Mouse (Mus musculus) left cerebral cortex, adult 9 months (tissue): ENCODE results near the gene Tpst1.
A peak's percentile ranks its signal among the peaks of the same experiment; 100 is the strongest.

Experiments used
- DNase-seq, 2 experiments: peaks; one replicate each; pipeline ENCODE4 v3.0.0; 2022; ENCODE audit warnings: low spot score in 2 of 2

Gene Tpst1

DNA sequence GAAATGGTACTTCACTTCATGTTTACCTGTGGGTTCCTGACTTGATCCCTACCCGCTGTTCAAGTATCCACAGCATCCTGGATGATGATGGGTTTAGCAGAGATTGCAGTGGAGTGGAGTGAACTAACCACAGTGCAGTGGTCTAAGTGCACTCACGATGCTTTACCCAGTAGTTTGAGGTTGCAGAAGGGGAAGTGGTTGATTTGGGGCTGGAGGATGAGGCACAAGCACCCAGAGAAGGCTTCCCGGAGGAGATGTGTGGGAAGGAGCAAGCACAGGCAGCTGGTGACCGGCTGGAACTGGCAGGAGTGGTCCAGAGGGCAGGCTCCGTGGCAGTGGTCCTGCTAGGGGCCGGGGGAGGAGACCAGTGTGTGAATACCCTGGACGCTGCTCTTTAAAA, 16.1 kb downstream of the Tpst1 start:
- no peak for DNase-seq

DNA sequence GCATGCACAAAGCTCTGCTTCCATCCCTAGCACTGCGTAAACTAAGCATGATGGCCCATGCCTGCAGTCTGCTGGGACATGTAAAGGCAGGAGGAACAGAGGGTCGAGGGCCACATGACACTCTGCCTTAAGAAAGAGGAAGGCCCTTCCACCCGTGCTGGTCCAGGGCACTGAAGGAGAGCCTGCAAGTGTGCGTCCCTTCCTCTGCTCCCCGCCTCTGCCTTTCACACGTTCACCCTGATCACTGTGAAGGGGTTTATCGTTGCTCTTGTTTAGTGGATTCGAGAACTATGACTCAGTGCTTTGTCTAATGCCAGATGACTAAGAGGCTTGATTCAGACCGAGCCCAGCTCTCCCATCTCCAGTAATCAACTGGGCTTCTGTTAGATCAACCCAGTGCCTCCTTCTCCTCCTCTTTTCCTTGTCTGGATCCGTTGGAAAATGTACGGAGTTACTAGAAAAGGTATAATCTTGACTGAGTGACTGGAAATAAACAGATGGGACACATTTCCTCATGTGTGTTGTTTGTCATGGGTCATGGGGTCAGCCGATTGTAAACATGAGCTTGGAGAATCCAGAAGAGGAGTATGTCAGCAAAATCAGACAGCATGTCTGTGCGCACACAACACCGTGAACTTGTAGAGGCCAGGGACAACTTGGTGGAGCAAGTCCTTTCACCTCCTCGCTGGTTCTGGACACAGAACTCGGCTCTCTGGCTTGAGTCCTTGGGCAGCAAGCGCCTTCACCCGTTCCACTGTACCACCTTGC, 16.7 kb downstream of the Tpst1 start:
- DNase-seq: peak in 1 of 2 experiments; percentile 59

DNA sequence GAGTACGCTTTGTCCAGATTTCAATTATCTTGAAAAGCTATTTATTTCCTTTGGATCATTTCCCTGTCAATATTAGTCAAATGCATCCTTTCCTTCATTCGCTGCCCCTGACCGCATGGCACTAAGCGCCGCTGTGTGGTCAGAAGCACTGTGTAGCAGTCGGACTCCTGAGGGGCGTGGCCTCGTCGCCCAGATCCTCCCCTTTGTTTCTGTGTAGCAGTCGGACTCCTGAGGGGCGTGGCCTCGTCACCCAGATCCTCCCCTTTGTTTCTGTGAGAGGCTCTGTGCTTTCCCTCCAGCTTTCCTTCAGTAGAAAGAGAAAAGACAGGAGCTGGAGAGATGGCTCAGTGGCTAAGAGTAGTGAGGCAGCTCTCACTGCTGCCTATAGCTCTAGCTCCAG, 23.6 kb downstream of the Tpst1 start:
- no peak for DNase-seq

DNA sequence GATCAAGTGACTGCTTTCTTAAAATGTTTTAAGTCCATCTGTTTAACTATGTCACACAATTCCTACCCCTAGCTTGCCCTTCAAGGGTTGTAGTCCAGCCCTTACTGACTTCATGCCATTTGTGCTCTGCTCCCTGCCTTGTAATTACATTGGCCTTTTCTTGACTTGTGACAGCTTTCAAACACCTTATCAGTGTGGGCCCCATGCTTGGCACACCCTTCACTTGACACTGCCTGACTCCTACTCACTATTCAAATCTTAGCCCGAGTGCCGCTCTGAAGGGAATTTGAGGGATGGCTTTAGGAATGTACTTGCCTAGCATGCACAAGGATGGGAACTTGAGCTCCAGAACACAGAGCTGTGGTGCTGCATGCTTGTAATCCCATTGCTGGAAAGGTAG, 24.7 kb downstream of the Tpst1 start:
- no peak for DNase-seq

DNA sequence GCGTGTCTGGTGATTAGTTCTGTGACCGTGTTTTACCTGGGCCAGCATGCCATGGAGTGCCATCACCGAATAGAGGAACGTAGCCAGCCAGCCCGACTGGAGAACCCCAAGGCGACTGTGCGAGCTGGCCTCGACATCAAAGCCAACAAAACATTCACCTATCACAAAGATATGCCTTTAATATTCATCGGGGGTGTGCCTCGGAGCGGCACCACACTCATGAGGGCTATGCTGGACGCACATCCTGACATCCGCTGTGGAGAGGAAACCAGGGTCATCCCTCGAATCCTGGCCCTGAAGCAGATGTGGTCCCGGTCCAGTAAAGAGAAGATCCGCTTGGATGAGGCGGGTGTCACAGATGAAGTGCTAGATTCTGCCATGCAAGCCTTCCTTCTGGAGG, 28.6 kb downstream of the Tpst1 start:
- DNase-seq: no peak

DNA sequence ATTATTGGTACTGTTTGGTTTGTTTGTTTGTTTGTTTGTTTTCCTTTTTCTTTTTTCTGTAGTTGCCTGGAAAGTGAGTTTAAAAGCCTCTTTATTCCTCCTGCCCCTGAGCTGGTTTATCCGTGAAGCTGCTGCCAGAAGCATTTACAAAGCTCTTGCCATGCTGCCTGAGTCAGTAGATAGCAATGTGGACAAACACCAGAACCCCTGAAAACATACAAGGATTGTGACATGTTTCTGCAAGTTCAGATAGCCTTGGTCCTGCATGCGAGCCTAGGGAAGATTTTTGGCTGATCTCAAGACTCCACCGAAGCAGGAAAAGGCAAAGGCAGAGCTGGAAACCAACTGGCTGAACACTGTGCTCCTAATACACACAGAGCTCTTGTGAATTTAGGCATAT, 36.2 kb downstream of the Tpst1 start:
- DNase-seq: no peak

DNA sequence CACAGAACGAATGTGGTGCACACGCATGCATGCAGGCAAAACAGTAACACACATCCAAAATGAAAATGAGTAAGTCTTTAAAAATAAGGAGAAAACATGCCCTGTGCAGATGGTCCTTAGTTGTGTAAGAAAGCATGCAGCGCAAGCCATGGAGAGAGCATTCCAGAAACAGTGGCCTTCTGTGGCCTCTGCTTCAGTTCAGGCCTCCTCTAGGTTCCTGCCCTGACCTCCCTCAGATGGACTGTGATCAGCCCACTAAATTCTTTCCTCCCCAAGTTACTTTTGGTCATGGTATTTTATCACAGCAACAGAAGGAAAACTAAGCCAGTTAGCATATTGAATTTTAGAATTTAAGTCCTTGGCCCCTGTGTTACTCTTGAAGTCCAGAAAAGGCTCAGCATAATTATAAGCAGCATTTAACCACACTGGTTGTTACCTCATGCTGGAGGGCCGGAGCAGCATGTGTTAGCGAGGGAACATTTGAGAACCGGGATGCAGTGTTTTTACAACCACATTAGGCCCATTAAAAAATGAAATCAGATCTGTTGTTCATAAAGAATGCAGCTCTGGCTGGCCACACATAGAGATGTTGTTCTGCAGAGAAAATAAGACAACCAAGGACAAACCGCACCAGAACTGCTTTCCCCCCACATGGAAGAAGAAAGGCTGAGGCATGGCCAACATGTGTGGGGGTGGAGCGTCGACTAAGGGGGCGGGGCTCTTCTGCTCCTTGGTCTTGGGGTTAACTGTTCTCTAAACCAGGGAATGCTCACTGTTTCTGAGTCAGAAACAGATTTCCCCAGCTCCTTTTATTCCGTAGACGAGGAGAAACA, 37.7 kb downstream of the Tpst1 start:
- DNase-seq: no peak

DNA sequence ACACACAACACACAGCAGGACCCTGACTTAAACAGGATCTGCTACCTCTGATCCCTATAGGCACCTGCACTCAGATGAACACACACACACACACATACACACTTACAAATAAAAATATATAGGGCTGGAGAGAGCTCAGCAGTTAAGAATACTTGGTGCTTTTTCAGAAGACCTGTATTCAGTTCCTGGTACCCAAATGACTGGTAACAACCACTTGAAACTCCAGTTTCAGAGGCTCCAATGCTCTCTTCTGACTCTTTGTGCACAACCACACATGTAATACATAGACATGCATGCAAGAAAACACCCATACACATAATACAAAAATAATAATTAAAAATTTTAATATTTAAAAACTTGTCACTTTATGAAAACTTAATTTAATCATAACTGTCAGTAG, 39.5 kb downstream of the Tpst1 start:
- DNase-seq: no peak

DNA sequence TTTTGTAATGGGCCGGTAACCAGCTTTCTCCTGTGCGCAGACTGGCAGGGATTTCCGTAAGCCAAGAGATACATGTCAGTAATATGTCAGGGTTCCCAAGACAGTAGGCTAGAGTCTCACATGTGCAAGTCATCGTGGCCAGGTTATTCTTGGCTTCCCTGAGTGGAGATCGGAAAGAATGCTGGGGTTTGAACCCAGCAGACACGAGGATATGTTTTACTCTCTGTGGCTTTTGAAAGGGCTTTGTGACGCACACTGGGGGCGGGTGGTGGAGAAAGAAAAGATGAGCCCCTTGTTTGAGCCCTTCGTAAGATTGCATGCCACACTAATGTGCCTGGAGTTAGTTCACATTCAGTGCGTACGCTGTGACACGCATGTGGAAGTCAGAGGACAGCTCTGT, 43.0 kb downstream of the Tpst1 start:
- no peak for DNase-seq

DNA sequence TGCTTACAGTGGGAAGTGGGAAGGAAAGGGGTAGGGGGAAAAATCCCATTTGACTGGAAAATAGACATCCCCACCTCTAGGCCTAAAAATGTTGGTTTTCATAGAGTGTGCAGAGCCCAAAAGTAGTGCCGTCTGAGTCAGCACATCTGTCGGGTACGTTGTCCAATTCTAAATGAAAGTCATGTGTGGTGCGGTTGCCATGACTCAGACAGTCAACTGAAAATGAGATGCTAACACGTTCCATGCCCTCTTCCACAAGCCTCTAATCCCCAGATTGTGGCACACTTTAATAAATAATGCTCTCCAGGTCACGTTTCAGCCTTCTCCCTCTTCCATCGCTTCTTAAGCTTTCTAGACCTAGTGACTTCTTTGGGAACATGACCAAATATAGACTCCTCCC, 43.7 kb downstream of the Tpst1 start:
- DNase-seq: no peak

DNA sequence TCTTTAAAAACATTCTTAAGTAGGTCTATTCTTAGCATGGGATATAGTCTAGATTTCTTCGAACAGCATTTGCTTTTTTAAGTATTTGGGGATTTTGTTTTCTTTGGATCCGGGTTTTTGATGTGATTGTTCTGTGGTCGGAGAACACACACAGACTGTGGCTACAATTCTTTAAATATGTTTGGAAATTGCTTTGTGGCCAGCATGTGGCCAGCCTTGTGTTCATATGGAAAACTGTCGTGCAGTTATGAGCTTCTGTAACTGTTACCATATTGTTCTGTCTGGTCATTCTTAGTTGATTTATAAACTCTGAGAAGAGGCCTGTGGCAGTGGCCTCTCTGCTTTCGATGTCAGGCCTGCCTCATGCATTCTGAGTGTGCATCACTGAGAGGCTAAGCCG, 44.8 kb downstream of the Tpst1 start:
- DNase-seq: no peak

DNA sequence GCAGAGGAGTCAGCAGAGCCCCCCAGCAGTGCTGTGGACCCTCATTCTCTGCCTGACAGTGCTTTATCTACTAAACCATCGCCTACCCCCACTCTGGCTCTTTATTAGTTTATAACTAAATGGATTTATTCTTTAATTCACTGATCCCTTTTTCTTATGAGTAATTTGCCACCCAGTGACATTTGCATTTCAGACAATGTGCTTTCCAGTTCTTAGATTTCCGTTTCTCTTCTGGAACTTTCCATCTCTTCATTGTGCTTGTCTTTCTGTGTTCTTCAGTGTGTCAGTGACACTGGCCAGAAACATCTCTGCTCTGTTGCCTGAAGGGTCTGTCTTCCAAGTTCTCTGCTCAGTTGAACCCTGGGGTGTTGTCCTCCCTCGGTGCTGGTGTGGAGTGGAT, 46.1 kb downstream of the Tpst1 start:
- DNase-seq: no peak

DNA sequence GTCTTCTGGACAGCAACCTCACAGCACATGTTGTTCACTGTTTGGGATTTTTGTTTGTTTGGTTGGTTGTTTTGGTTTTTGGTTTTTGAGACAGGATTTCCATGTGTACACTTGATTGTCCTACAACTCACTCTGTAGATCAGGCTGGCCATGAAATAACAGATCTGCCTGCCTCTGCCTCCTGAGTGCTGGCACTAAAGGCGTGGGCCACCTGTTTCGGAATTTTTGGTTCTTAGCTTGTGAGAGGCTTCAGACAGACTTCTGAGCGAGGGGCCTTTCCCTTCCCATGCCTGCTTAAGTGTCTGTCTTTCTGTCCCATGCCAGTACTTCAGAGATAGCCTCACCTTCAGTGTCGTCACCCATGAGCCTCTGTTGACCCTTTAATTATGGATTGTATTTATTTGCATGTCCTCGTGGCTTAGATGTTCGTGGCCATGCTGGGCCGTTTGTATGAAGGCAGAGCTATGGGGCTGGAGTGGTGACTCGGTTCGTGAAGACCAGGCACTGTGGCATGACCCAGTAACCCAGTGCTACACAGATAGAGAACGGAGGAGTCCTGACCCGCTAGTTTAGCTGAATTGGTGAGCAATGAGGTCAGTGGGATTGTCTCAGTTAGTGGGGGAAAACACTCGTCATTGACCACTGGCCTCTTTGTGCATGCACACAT, 47.1 kb downstream of the Tpst1 start:
- DNase-seq: no peak

DNA sequence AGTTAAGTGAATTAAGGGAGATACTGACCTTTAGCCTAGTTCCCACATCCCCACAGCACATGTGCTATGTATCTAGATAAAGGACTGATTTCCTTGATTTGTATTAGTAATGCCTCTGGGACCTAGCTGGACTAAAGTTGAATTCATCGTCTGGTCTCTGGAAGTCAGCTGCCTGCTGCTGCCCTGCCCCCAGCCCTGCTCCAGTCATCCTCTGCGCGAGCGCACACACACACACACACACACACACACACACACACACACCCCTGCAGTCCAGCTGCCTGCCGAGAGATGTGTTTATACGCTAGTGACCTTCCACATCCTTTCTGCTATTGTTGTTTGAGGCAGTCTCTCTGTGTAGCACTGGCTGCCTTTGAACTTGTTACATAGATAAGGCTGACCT, 47.8 kb downstream of the Tpst1 start:
- DNase-seq: no peak

DNA sequence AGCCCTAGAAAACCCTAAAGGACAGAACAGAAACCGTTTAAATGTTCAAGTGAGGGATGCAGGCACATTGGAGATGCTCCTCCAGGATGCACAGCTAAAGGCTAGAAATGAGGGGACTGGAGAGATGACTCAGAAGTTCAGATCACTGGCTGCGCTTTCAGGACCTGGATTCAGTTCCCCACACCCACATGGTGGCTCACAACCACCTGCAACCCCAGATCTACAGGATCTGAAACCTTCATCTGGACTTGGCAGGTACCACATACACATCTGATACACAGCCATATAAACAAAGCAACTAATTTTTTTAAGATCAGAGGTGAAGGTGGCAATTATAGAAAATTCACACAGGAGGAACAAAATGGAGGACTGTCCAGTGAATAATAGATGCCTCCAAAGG, 49.2 kb downstream of the Tpst1 start:
- no peak for DNase-seq

DNA sequence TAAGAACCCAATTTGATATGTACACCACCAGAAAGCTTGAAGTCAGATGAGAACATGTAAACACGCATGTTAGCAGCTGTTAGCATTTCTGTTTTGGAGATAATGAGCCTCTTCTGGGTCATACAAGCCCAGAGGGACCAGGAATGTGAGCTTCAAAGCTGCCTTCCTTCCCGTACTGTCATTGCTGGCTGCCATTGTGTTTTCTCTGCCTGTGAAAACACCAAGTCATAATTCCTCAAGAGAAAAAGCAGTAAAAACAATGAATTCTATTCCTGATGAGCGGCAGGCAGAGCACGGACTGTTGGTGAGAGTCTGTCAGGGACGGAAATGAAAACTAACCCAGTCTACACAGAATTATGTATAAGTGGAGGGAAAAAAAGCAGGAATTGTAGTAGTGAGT, 51.1 kb downstream of the Tpst1 start:
- DNase-seq: no peak

DNA sequence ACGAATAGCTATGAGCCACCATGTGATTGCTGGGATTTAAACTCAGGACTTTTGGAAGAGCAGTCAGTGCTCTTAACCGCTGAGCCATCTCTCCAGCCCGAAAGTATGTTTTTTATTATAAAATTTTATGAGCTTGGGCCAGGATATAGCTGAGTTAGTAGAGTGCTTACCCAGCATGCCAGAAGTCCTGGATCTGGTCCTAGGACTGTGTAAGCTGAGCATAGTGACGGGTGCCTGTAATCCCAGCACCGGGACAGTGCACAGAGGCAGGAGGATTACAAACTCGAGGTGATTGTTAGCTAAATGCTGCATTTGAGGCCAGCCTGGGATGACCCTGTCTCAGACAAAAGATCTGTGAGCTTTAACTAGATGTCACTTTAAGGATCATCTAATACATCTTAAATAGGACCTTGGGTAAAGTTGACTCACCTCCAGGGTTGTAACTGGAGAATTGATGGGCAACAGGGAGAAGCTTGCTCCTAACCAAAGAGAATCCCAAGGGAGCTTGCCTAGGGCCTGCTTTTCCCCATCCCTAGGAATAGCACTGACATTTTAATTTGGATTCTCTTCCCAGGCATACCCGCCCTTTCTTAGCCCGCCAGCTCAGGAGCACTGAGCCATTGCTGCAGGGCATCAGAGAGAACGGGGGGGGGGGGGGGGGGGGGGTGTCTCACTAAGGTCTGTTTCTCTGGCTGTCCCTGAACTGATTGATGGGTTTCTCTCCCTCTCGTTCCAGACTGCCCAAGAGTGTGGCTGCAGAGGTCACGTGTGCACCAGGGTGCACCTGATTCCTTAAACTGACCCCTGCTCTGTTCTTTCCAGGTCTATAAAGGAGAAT, 55.8 kb downstream of the Tpst1 start:
- DNase-seq: no peak

DNA sequence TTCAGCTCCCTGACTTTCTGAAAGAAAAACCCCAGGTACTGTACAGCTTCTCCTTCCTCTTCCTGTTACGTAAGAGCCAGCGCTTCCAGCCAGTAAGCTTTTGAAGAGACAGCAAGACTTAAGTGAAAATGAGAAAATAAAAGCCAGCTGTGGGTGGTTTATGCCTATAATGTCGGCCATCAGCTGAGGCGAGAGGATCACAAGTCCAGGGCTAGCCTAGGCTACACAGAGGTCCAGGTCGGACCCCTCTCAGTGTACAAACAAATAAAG, 56.3 kb downstream of the Tpst1 start:
- no peak for DNase-seq

DNA sequence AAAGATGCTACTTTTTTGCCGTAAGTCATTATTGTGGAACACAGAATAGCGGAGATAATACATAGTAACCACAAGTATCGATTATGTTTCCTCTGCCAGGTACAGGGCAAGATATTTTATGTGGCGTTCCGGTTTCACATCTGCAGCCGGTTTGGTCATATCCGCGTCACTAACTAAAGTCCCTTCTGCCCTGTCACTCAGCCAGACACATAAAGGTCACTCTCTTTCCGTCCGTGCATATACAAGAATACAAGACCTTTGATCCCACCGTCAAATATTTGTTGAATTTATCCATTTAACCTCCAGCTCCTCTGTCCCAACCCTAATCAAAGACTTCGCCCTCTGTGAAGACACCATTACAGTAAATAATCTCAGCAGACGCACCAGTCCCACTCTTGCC, 63.5 kb downstream of the Tpst1 start:
- DNase-seq: no peak

DNA sequence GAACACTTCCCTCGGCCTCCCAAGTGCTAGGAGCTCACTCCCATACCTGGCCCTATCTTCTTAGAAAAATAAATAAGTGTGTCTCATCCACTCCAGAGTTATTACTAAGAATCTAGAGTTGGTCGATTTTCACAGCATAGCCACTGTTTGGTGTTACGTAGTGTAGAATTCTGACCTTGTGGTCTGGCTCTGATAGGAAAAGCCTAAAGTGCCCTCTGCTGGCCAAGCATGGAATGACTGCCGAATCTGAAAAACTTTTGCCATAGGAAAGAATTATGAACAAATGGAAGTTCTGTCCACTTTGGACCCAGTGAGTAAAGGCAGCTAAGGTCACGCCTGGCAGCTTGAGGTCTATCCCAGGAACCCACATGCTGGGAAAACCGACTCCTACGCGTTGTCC, 66.3 kb downstream of the Tpst1 start:
- peak in 1 of 2 experiments; percentile 89 for DNase-seq

DNA sequence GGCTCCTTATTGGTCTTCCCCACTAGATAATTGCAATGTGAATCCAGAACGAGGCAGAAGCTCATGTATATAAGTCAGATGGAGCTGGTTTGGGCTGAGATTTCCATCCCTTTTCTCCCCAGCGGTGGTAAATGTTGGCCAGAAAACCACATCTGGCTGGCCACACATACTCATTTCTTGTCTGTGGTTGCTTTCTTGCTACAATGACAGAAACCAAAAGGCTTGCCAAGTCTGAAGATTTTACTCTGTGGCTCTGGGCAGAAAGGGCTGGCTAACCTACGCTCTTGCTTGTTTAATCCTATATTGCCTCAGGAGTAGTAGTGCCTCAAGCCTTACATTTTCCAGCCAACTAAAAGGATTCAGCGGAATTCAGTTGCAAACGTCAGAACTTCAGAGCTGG, 68.0 kb downstream of the Tpst1 start:
- DNase-seq: no peak

DNA sequence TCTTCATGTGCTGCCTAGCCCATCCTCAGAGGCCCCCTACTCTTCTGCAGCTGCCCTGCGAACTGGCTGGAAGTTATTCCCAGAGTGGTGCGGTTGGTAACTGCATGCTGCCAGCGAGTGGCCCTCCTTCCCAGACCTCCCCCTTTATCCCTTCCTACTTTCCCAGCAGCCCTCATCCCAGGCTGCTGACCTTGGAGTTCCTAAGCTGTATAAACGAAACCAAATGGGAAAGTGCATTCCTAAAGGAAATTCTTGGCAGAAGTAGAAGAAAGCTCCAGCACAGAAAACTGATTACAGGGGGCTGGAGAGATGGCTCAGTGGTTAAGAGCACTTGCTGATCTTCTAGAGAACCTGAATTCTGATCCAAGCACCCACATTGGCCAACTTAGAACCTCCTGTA, 68.9 kb downstream of the Tpst1 start:
- DNase-seq: no peak
